Mouse (Mus musculus) myocyte (in vitro differentiated cells): Measurements from ENCODE around the gene Dytn. TPM values are rescaled to one million over a fixed set of nuclear protein-coding genes. Genes with fewer than 3 reads are reported as not detected.

ENCODE experiments used
- H3K27me3 ChIP-seq: one replicate; pipeline ENCODE4 v1.6.1; 2011; ENCODE audit not compliant: control insufficient read depth, insufficient read depth, insufficient read length
- H3K36me3 ChIP-seq: one replicate; pipeline ENCODE4 v1.6.1; 2011; ENCODE audit not compliant: control insufficient read depth, insufficient read depth
- H3K4me2 ChIP-seq: one replicate; pipeline ENCODE4 v1.6.1; 2011; ENCODE audit warnings: low read depth, control low read depth
- H3K4me3 ChIP-seq: one replicate; pipeline ENCODE4 v1.5.1; 2011; ENCODE audit warnings: mild to moderate bottlenecking, control low read depth, moderate library complexity
- H3K79me2 ChIP-seq: one replicate; pipeline ENCODE4 v1.6.1; 2011; ENCODE audit not compliant: control insufficient read depth, insufficient read depth
- H3ac ChIP-seq: one replicate; pipeline ENCODE4 v1.6.1; 2011; ENCODE audit not compliant: control insufficient read depth, insufficient read length
- CEBPB ChIP-seq: IDR thresholded peaks from 2 replicates; pipeline ENCODE4 v1.6.1; 2011; ENCODE audit warnings: mild to moderate bottlenecking, moderate library complexity; ENCODE audit not compliant: poor library complexity, insufficient read depth, severe bottlenecking
- E2F4 ChIP-seq: IDR thresholded peaks from one replicate; pipeline ENCODE4 v1.6.1; 2011; ENCODE audit warnings: mild to moderate bottlenecking, control low read depth, moderate library complexity; ENCODE audit not compliant: insufficient read depth
- MAX ChIP-seq: IDR thresholded peaks from one replicate; pipeline ENCODE4 v1.6.1; 2011; ENCODE audit warnings: low read depth, mild to moderate bottlenecking, control low read depth
- MYOD1 ChIP-seq, 3 experiments: IDR thresholded peaks; one replicate each; pipeline ENCODE4 v1.6.1; 2011; ENCODE audit warnings: control low read depth in 2 of 3, low read depth in 2 of 3, mild to moderate bottlenecking in 2 of 3, moderate library complexity in 1 of 3; ENCODE audit not compliant: insufficient read length in 2 of 3, control insufficient read depth in 1 of 3
- MYOG ChIP-seq, 3 experiments: IDR thresholded peaks; one replicate each; pipeline ENCODE4 v1.6.1; 2011; ENCODE audit warnings: control low read depth in 2 of 3, low read depth in 2 of 3, mild to moderate bottlenecking in 2 of 3; ENCODE audit not compliant: insufficient read length in 2 of 3, control insufficient read depth in 1 of 3, insufficient read depth in 1 of 3
- POLR2A ChIP-seq: IDR thresholded peaks from one replicate; pipeline ENCODE4 v1.6.1; 2011; ENCODE audit warnings: low read depth, mild to moderate bottlenecking, control low read depth, moderate library complexity; ENCODE audit not compliant: insufficient read length
- POLR2AphosphoS2 ChIP-seq: IDR thresholded peaks from one replicate; pipeline ENCODE4 v1.6.1; 2011; ENCODE audit warnings: low read depth, control low read depth; ENCODE audit not compliant: insufficient read length
- REST ChIP-seq: IDR thresholded peaks from one replicate; pipeline ENCODE4 v1.6.1; 2011; ENCODE audit warnings: mild to moderate bottlenecking, control low read depth, moderate library complexity; ENCODE audit not compliant: insufficient read depth, insufficient read length
- SRF ChIP-seq: IDR thresholded peaks from one replicate; pipeline ENCODE4 v1.6.1; 2011; ENCODE audit warnings: low read depth; ENCODE audit not compliant: control insufficient read depth, insufficient read length
- TCF12 ChIP-seq: IDR thresholded peaks from one replicate; pipeline ENCODE4 v1.6.1; 2011; ENCODE audit warnings: mild to moderate bottlenecking, control low read depth; ENCODE audit not compliant: poor library complexity, insufficient read depth, severe bottlenecking
- TCF3 ChIP-seq: IDR thresholded peaks from one replicate; pipeline ENCODE4 v1.6.1; 2011; ENCODE audit warnings: low read depth, control low read depth; ENCODE audit not compliant: insufficient read length
- USF1 ChIP-seq: IDR thresholded peaks from one replicate; pipeline ENCODE4 v1.6.1; 2011; ENCODE audit warnings: low read depth, mild to moderate bottlenecking, control low read depth, moderate library complexity
- polyA plus RNA-seq: library from polyadenylated mRNA; unstranded; fragments of >200 nt; fragmentation: generic; extraction: Trizol; gene quantifications from one replicate; pipeline ENCODE4 v1.2.1, GENCODE M21; 2012; ENCODE audit warnings: missing spikeins

Dytn gene
- polyA plus RNA-seq, 1 experiment = not detected

DNA sequence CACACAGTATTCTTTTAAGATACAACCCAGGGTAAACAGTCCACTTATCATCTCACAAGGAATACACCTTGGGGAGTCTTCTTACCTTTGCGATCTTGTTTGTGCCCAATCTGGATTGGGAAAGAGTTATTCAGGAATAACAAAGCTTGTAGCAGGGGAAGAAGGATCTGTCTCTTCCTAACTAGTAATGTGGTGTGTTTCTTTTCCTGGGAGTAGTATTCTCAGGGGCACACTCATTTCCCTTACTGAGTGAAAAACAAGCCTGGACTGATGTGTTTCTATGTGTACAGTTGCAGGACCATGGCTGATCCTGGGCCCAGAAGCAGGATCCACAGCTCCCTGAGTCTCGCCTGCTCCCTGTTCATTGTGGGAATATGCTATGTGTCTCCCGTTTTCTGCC, 71.1 kb downstream of the Dytn start, which contains the start of gene Gm39653:
TSS of gene Gm39653 (plus strand) at position 301 of the 400 bp plus-strand sequence.
- H3K27me3 ChIP-seq = no peaks in the 10 kb centered on the region
- no peak within 1 kb of the TSS for H3K4me2 ChIP-seq
- no peak within 1 kb of the TSS for H3K4me3 ChIP-seq
- TF ChIP-seq SRF = no peak
- no peak for TF ChIP-seq E2F4
- no peak for TF ChIP-seq TCF12
- TF ChIP-seq MYOD1 (IDR thresholded peaks at IDR 0.05; ENCODE audit: control insufficient read depth in 1 of 3, insufficient read length in 2 of 3, low read depth in 2 of 3) = no peak
- TF ChIP-seq CEBPB = no peak
- TF ChIP-seq POLR2A = no peak
- no peak for TF ChIP-seq USF1
- TF ChIP-seq MAX = no peak
- no peak for TF ChIP-seq REST
- no peak for TF ChIP-seq MYOG (IDR thresholded peaks at IDR 0.05; ENCODE audit: control insufficient read depth in 1 of 3, insufficient read depth in 1 of 3, insufficient read length in 2 of 3, low read depth in 2 of 3)
- TF ChIP-seq POLR2AphosphoS2 = no peak
- no peak within 1 kb of the TSS for H3ac ChIP-seq
- no peaks in the 10 kb centered on the region for H3K79me2 ChIP-seq
- H3K36me3 ChIP-seq = no peaks in the 10 kb centered on the region

DNA sequence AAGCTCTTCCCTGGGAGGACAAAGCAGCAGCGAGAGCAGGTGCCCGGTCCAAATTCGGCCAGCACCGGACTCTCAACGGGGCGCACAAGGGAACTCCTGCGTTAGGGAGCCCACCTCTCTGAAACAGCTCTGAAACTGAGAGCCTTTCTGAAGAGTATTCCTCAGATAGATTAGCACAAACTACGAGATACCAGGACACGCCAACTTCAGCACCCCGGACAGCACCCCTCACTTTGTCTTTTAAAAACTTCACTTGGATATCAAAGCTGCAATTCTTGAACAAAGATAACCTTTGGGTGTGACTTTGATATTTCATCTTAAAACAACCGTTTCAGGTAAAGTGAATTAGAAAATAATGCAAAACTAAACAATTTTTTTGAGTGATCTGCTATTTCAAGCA, 72.1 kb downstream of the Dytn start:
- no peak overlapping the region for H3K4me3 ChIP-seq
- TF ChIP-seq MYOG (IDR thresholded peaks at IDR 0.05; ENCODE audit: control insufficient read depth in 1 of 3, insufficient read depth in 1 of 3, insufficient read length in 2 of 3, low read depth in 2 of 3) (no peak), SRF (no peak), REST (peak; percentile 70)
- no peak overlapping the region for H3K4me2 ChIP-seq
- H3K27me3 ChIP-seq = no peaks in the 10 kb centered on the region
- no peak overlapping the region for H3ac ChIP-seq
- H3K79me2 ChIP-seq = no peaks in the 10 kb centered on the region
- H3K36me3 ChIP-seq = no peaks in the 10 kb centered on the region

- no peak overlapping the region for H3ac ChIP-seq
- no peak overlapping the region for H3K4me3 ChIP-seq
- H3K4me2 ChIP-seq = no peak overlapping the region
- no peaks in the 10 kb centered on the region for H3K79me2 ChIP-seq
- TF ChIP-seq E2F4 (no peak), REST (no peak), SRF (no peak), CEBPB (no peak), MAX (no peak), USF1 (no peak), POLR2A (no peak), MYOD1 (IDR thresholded peaks at IDR 0.05; ENCODE audit: control insufficient read depth in 1 of 3, insufficient read length in 2 of 3, low read depth in 2 of 3) (no peak), MYOG (IDR thresholded peaks at IDR 0.05; ENCODE audit: control insufficient read depth in 1 of 3, insufficient read depth in 1 of 3, insufficient read length in 2 of 3, low read depth in 2 of 3) (no peak), POLR2AphosphoS2 (no peak), TCF3 (no peak), TCF12 (no peak)
- H3K27me3 ChIP-seq = no peaks in the 10 kb centered on the region
- H3K36me3 ChIP-seq = no peaks in the 10 kb centered on the region
These were observed 77.1 kb downstream of the Dytn start for GRCm38 (mm10) chr1:63609613-63610012.

DNA sequence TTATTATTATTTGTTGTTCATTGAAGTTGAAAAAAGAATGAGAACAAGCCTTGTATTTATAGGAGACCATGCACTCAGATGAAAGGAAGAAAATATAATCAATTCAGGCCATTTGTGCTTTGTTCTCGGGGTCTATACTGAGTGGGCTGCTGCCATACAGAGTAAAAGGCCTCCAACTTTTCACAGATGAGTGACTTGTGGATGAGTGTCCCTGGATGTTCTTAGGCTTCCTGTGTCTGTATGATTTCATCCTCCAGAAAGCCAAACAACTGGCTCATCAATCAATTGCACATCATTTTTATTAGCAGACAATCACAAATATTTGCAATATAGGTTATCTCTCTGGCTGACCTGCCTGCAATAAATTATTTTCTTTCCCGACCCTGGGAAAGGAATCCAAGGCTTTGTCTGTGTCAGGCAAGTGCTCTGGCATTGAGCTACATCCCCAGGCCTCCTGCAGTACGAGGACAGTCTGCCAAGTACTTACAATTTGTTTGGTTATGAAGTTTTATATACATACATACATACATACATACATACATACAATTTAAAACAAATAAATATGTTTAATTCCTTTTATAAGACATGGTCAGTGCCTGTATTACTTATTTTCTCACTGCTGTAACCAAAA, 82.7 kb downstream of the Dytn start:
- no peak for TF ChIP-seq MYOG (IDR thresholded peaks at IDR 0.05; ENCODE audit: control insufficient read depth in 1 of 3, insufficient read depth in 1 of 3, insufficient read length in 2 of 3, low read depth in 2 of 3)
- TF ChIP-seq CEBPB = no peak
- TF ChIP-seq TCF3 = no peak
- TF ChIP-seq TCF12 = no peak
- no peak for TF ChIP-seq POLR2A
- TF ChIP-seq MYOD1 (IDR thresholded peaks at IDR 0.05; ENCODE audit: control insufficient read depth in 1 of 3, insufficient read length in 2 of 3, low read depth in 2 of 3) = no peak
- no peak for TF ChIP-seq REST
- Histone ChIP-seq H3K4me2 (no peak overlapping the region), H3K79me2 (no peaks in the 10 kb centered on the region), H3K4me3 (no peak overlapping the region), H3ac (no peak overlapping the region), H3K36me3 (no peaks in the 10 kb centered on the region), H3K27me3 (no peaks in the 10 kb centered on the region)

DNA sequence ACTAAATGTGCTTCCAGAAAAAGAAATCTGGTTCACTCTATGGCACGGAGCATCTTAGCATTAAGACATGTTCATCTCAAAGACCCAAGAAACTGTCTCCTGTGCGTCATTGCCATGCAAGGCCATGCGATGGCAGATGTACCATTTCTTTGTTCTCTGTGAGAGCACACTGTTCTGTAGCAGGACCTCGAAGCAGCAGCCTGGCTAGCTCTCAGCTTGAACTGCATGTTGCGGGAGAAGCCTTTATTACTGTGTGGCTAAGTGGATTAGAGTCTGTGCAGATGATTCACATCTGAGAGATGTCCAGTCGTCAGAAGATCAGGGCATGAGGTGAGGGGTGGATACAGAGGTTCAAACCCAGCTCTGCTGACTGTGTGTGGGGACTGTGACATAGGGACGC, 99.9 kb downstream of the Dytn start:
- no peak overlapping the region for H3K4me2 ChIP-seq
- H3K27me3 ChIP-seq = no peaks in the 10 kb centered on the region
- H3K36me3 ChIP-seq = no peaks in the 10 kb centered on the region
- TF ChIP-seq MYOG (IDR thresholded peaks at IDR 0.05; ENCODE audit: control insufficient read depth in 1 of 3, insufficient read depth in 1 of 3, insufficient read length in 2 of 3, low read depth in 2 of 3) = no peak
- no peak for TF ChIP-seq CEBPB
- no peak for TF ChIP-seq POLR2AphosphoS2
- TF ChIP-seq E2F4 = no peak
- TF ChIP-seq MAX = no peak
- TF ChIP-seq POLR2A = no peak
- TF ChIP-seq TCF3 = no peak
- TF ChIP-seq TCF12 = no peak
- H3K79me2 ChIP-seq = no peaks in the 10 kb centered on the region
- H3K4me3 ChIP-seq = no peak overlapping the region
- no peak overlapping the region for H3ac ChIP-seq
